Mouse (Mus musculus): ENCODE measurements around the gene Adamts20.
"Not testable (repeated sequence)": the region's sequence is repeated elsewhere in the genome, so short reads cannot be mapped to it uniquely, and the experiment has no call there.

Adamts20 gene

DNA sequence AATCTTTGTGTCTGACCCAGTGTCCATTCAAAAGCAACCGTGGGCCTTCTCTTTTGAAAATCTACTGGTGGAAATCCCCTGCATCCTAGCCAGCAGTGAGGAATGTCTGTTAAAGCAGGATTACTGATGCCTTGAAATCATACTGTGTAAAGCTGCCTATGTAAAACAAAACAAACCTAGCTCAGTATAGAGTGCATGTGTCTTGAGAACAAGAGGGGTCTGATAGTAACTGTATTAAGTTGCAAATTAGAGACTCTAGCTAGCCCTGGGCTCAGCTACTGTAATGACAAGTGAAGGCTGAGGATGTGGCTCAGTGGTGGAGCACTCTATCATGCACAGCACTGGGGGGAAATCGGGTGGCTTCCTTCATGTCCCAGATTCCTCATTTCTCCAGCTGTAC is 22.2 kb downstream of the Adamts20 start:
- DNase-seq: no peak

DNA sequence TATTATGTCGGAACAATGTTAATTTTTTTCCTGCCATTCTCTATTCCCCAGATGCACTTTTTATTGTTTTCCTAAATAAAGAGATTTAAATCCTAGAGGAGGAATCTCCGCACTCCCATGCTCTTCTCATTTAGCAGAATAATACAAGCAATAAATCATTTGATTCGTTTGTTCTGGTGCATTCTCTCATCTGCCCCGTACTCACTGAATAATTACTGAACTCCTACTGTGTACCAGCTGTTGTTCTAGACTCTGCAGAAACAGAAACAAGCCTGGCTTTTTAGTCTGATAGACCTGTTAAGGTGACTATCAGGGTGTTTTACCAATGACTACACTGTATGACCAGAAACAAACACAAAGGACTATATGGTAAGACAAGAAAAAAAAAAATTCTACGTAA is 29.7 kb downstream of the Adamts20 start:
- DNase-seq: no peak

DNA sequence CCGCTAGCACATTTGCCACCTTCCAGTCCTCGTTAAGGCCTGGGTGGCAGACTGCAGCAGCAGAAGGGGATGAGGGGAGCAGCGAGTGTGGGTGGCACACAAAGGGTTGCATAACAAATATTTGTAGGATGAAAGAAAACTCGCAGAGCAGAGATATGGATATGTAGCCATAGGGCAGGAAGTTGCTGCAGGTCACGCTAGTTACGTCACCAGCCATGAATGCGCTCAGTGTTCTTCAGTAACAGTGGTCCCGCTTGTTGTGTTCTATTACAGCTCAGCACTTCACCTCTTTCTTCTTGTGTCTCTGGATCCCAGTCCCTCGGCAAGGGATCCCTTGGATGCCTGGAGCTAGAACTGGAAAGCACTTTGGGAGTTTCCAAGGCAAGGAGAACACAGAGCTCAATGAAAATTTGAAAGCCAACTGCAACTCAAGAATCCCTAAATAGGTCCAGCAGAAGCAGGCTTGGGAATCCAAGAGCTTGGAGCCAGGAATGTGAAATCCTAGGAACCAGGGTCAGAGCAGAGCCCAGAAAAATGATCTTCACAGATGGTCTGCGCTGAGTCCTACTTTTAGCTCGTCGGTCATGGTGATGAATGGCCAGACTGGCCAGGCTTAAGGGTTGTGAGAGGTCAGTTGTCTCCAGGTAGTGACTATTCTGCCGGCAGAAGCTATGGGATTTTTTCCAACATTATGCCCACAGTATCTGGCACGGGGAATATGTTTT is 34.4 kb downstream of the Adamts20 start:
- peak; percentile 10 for DNase-seq

DNA sequence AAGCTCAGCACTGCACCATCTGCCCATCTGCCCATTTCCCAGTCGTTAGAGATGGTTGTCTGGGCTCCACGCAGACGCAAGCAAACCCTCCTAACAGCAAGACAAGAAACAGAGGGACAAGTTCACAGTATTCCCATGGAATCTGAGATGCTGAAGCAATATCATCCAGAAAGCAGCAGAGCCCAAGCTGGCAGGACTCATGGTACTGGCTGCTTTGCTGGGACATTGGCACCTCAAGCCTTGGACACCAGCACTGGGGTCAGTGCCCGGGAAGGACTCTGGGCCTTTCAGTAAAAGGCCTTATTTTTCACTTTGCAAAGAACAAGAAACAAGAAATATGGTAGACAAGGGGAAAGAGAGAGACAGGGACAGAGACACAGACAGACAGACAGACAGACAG is 36.5 kb downstream of the Adamts20 start:
- DNase-seq: peak; percentile 6

DNA sequence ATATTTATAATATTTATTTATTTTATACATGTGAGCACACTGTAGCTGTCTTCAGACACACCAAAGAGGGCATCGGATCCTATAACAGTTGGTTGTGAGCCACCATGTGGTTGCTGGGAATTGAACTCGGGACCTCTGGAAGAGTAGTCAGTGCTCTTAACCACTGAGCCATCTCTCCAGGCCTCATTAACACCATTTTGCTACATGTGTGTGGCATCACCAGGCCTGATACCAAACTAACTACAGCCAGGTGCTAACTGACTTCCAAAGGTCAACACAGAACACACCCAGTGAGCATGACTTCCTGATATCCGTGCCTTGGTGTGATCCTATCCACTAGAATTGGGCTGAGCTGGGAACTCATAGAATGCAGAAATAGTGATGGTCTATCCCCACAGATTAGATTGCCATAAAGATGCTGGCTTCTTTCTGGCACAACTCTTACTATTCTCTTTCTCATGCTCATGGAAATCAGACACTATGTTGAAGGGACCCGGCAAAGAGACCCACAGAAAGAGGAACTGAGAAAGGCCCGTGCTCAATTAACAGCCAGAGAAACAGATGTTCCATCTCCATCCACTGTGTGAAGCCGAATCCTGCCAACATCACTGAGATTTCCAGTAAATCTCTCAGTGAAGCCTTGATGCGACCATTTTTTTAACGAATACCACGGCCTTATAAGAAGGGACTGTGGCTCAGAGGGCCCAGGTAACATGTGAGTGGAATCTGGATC is 37.6 kb downstream of the Adamts20 start:
- DNase-seq: no peak

DNA sequence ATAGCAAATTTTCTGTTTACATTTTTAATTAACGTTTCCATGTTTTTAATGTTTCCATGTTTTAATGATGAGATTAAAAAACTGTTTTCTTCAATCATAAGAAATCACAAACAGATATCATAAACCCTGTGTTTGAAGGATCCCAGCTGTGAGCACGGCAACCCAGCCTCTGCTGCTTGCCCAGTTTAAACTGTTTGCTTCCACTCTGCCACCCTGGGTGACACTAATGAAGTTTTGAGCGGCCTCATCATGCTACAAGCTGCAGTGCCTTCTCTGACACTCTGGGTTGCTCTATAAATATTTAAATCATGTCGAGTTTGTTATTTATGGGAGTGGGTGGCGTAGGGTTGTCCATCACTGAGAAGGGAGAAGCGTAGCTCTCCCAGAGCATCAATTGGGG is 44.7 kb downstream of the Adamts20 start:
- no peak for DNase-seq

DNA sequence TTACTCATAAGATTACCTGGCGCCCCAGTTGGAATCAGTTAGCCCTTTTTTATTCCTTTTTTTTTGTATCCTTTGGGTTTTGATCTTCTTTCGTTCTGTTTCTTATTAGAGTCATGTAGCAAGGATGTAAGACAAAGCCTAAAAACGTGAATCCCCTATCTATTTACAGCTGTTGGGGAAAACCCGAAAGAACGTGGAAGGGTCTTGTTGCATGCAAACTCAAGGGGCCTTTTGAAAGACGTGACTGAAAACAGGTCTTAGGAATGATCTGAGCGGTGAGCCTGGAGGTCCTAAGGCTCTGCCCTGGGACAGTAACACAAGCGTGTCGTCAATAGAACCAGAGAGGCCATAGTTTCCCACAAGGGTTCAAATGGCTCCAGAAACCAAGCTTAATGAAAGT is 46.1 kb downstream of the Adamts20 start:
- DNase-seq: no peak

DNA sequence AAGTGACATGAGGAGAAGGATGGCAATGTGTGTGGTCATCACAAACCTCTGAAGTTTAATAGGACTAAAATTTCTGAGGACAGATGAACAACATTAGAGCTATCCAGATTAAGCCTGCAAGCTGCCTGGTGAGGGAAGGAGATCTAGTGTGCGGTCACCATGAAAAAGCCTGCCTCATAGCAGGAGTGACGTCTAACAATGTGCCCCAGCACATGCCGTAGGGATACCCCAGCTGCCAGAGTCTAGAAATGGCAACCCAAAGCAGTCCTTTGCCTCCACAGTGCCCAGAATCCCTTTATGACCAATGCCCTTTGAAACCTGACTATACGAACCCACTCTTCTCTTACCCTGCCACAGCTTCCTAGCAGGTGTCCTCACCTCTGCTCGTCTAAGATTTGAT is 46.8 kb downstream of the Adamts20 start:
- DNase-seq: no peak

DNA sequence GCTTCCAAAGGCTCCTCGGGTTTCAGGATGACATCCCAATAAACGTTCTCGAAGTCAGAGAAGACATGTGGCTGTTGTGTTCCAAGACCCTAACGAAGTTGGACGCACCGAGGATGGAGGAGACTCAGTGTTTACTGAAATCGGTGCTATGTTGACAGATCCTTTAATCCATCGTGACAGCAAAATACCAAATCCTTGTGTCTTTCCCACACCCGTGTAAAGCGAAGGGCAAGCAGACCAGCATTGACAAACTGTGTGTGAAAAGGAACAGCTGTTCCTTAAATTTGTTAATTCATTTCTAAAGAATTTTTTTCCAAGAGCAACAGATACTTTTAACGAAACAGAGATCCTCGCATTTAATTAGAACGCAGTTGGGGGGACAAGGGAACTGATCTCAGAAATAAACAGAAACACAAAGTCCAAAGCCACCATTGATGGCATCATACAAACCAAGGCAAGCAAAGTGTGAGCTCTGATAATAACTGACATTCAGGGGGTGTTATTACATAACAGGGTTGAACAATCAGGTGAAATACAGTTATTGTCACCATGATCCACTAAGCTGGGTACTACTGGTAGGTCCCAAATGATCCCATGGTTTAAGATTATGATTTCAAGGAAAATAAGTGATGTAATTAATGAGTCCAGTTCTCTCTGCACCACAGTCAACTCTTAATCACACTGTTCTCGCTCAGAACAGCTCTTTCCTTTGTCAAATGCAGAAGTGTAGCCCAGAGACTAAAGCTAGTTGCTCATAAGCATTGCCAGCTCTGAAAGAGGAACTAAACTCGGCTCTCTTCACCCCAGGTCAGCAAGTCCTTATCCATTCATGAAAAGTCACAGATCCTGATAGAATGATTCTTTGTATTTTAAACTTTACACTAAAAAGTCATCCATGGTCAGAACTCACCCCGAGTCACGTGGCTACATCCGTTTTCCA is 47.7 kb downstream of the Adamts20 start:
- no peak for DNase-seq

DNA sequence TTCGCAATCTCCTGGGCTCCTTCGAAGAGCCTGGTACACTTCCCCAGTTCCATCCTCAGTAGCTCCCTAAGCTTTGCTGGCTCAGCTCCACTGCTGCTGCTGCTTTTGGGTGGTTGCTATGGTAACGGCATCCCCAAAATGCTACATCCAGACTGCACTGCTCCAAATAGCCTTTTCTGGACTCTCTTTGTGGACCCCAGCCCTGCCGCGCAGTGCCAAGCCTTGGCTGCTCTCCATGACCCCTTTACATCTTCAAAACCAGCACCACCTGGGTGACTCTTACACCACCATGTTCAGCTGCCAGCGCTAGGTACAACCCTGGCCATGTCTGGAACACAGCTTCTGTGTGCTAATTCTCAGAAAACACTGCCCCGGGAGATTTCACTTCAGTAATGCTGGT is 55.4 kb downstream of the Adamts20 start:
- DNase-seq: no peak

DNA sequence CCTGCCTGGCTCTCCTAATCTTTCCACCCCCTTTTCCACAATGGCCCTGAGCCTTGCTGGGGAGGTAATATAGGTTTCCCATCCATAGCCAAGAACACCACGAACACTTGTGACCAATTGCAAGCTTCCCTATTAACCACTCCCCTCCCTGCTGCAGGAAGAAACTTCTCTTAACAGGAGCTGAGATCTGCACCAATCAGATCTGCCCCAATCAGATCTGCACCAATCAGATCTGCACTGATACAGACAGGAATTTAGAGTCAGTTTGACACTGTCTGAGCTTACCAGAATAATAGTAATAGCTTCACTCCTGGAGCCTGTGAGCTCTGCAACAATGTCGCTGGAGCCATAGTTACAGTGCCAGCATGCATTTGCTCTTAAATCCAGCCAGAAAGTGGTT is 58.9 kb downstream of the Adamts20 start:
- DNase-seq: no peak

DNA sequence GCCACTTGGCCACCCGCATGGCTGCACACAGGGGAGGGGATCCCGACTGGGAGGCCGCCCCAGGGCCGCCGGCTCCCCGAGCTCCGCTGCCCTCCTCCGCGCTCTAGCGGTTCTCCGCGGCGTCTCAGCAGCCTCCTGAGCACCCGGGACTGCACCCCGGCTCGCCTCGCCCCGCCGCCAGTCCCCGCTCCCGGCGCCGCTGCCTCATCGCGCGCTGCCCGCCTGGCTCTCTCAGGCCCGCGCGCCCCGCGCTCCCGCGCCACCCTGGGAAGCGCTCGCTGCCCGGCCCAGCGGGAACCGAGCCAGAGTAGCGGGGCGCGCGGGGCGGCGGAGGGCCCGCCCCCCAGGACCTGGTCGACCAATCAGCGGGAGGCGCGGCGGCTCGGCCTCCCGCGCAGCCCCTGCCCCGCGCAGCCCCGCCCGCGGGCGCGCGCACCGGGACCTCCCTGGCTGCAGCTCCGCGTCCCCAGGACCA is 61.1 kb downstream of the Adamts20 start:
- DNase-seq: peak; percentile 24

DNA sequence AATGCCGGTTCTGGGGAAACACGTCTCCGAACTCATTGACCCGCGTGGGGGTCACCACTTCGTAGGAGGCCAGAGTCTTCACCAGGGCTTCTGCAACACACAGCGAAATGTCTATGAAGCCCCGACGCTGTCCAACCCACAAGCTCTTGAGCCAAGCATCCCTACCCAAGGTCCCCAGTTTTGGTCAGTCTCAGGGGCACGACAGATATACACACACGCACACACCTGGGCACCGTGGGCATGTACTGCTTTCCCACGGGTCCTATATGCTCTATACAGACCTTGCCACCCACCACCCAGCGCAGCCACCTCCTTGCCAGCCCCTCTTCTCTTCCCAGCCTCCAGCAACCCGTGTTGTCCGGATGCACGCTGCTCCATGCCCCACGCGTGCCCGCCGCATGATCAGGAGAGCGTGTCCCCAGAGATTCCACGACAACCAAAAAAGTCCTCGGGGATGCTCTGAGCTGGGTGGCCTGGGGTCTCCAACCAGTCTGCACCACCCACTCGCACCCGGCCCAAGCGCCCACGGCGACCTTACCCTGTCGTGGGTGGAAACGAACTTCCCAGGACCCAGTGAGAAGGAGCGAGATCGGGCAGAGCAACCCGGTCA is 61.7 kb downstream of the Adamts20 start:
- no peak for DNase-seq

DNA sequence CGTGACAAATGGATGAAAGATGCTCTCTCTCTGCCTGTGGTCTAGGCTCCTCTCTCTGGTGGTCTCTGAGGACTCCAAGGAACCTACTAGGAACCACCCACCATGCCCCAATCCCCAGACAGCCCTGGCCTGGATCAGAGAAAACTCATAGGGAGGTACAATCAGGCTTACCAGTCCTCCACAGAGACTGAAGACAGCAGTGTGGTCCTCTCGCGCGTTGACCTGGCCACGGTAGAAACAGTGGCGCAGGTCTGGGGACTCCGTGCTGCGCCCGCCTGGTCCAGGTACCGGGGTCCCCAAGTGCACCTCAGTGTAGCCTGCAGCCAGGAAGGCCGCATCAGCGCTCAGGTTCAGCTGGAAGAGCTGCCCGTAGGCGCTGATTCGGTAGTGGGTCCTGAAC is 62.2 kb downstream of the Adamts20 start:
- DNase-seq: no peak

DNA sequence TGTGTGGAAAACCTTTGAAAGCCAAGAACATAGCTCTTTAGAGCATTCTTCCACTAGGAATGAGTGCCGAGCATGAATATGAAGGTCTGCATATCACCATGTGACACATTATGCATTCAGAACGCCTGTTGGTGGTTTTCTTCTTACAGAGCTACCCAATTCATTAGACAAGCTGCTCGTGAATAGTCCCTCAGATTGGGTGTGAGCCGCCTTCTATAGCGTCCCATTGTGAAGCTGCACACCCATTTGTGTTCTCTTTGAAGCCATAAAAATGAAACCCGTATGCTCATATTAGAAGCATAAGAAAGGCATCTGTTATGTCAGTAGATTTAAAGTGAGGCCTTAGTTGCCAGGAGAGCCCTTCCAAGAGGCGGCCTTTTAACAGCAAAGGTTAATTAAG is 72.5 kb downstream of the Adamts20 start:
- no peak for DNase-seq

DNA sequence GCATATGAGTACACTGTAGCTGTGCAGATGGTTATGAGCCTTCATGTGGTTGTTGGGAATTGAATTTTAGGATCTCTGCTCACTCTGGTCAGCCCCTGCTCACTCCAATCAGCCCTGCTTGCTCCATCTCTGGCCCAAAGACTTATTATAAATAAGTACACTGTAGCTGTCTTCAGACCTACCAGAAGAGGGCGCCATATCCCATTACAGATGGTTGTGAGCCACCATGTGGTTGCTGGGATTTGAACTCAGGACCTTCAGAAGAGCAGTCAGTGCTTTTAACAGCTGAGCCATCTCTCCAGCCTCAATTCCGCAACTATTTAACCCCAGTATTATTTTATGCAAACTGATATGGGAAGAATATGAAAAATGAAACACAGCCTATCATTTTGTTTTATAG is 75.1 kb downstream of the Adamts20 start:
- not testable (repeated sequence) for DNase-seq

DNA sequence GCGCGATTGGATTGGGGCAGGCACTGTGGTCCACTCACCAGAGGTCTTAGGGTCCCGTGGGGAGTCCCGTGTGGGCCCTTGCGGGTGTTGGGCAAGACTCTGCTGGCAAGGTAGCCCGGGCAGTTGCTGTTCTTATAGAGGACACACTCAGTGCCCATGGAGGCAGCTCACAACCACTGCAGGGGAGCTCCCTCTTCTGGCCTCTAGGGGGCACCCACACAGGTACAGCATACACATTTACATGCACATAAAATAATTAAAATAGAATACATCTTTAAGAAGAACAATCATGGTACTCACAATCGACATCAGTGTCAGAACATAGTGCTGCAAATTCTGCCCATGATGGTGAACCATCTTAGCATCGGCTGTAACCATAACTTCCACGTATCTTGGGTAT is 85.8 kb downstream of the Adamts20 start:
- DNase-seq: no peak

DNA sequence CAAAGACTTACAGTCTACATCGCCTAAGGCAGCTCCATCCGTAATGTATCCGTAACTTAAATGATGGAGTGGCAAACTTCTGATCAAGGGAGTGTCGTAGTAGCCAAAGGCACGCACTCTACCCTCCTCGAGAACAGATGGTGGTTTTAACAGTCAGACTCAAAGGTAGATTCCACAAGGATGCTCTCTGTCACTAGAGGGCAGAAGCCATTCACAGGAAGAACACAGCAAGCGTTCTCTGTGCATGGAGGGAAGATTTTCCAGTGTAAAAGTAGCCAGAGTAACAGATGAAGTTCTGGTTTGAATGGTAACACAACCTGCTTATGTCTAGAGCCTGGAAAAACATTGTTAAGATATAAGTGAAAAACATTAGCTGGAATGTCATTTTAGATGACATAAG is 92.7 kb downstream of the Adamts20 start:
- DNase-seq: no peak

DNA sequence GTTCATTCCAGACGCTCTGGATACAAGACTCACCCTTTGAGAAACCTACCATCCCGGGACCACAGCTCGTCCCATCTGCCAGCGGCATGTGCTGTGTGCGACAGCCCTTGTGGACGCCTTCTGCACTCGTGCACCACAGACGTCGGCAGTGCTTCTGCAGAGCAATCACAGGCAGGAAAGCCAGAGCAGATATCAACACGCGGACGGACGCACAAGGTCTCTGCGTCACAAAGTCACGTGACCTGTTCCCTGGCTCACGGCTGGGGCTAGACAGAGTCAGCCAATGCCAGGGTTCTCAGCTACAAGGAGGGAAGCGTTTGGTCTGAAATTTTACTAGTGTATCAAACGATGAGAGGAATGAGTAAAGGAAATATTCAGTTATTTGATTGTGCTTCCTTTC is 116.2 kb downstream of the Adamts20 start:
- DNase-seq: no peak

DNA sequence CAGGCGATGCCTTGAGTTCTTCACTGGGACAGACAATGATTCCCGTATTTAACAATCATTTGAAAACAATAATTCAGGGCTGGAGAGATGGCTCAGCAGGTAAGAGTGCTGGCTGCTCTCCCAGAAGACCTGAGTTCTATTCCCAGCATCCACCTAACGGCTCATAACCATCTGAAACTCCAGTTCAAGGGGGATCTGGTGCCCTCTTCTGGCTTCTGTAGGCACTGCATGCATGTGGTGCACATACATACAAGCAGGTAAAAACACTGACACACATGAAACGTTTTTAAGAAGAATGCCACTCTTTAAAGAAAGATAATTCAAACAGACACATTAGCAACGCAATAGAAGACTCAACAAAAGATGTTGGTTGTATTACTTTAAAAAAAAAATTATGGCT is 120.9 kb downstream of the Adamts20 start:
- no peak for DNase-seq

DNA sequence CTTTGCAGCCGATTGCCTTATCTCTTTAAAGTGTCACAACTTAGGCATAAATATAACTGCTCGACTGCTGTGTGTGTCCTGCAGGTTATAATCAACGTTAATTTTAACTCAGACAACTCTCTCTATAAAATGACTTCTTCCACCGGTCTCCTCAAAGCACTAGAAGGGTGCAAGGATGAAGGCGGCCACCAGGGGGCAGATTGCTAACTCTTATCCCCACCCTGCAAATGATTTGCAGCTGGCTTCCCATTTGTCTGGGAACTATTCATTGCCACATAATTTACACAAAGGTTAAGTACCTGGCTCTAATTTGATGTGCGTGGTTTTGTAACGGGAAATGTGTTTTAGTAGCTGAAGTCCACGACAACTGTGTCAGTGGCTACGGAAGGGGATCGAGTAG is 122.9 kb downstream of the Adamts20 start:
- DNase-seq: peak; percentile 54

DNA sequence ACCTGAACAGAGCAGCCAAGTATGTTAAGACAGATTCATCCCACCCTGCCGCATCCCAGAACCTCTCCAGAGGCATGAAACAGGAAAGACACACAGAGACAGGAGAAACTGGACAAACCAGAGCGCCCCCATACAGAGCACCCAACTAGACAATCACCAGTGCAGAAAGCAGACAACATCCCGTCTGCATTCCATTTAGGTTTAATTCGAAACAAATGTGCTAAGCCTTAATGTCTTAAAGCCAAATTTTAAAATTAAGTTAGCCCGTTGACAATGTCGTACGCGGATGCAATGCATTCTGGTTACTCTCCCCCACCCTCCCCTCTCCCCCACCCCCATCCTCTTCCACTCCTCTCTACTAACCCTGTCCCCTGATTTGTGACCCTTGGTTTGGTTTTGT is 126.2 kb downstream of the Adamts20 start:
- no peak for DNase-seq

DNA sequence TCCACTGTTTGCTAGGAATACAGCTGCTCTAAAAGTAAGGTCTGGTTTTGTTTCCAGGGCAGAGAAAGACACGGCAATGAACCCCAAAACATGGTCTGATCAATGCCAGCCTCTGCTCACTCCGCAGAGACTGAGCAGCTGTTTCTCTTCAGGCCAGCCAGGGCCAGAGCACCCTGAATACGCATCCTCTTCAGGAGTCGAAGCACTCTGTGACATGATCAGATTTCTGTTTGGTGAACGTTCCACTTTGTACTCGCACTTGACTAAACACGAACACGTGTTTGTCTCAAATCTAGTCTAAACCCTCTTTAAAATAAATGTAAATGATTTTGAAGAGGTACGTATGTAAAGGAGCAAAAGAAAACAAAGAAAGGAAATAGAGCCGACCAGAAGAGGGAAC is 130.6 kb downstream of the Adamts20 start:
- no peak for DNase-seq
